Mouse (Mus musculus) intestine, embryonic 16.5 days (tissue): ENCODE measurements around the gene Rassf8. TPM values are rescaled to one million over a fixed set of nuclear protein-coding genes. Genes with fewer than 3 reads are reported as not detected.
A peak's percentile ranks its signal among the peaks of the same experiment; 100 is the strongest.

ENCODE experiments used
- ATAC-seq: fragments of 200-750 bp; cut with Nextera tagmentation; 2 replicates; pipeline ENCODE4 v1.8.0; 2017; ENCODE audit warnings: moderate TSS enrichment, moderate library complexity
- H3K27ac ChIP-seq: fragments of 300-500 bp; sonication (generic); 2 replicates; pipeline ENCODE4 v1.5.1; 2014; ENCODE audit warnings: mild to moderate bottlenecking, low read length
- H3K27me3 ChIP-seq: fragments of 300-500 bp; sonication (generic); replicated peaks from 2 replicates; pipeline ENCODE4 v1.6.1; 2014; ENCODE audit warnings: low read length, control low read depth, mixed read lengths; ENCODE audit not compliant: control insufficient read depth, insufficient read depth
- H3K36me3 ChIP-seq: fragments of 300-500 bp; sonication (generic); 2 replicates; pipeline ENCODE4 v1.6.1; 2014; ENCODE audit warnings: low read length, control low read depth; ENCODE audit not compliant: control insufficient read depth, insufficient read depth
- H3K4me1 ChIP-seq: fragments of 300-500 bp; sonication (generic); 2 replicates; pipeline ENCODE4 v1.6.1; 2014; ENCODE audit warnings: low read length, control low read depth, mixed read lengths; ENCODE audit not compliant: control insufficient read depth, insufficient read depth
- H3K4me2 ChIP-seq: fragments of 300-500 bp; sonication (generic); 2 replicates; pipeline ENCODE4 v1.6.1; 2014; ENCODE audit warnings: low read depth, low read length, control low read depth
- H3K4me3 ChIP-seq: fragments of 300-500 bp; sonication (generic); 2 replicates; pipeline ENCODE4 v1.5.1; 2014; ENCODE audit warnings: mild to moderate bottlenecking, low read length
- H3K9ac ChIP-seq: fragments of 300-500 bp; sonication (generic); 2 replicates; pipeline ENCODE4 v1.6.1; 2014; ENCODE audit warnings: low read depth, low read length
- H3K9me3 ChIP-seq: fragments of 300-500 bp; sonication (generic); 2 replicates; pipeline ENCODE4 v1.6.1; 2016; ENCODE audit warnings: low read length, control low read depth; ENCODE audit not compliant: control insufficient read depth
- WGBS: fragments of 180-500 bp; shearing (Covaris S2); extraction: QIAGEN DNeasy Blood & Tissue Kit; methylation state at CpG from one replicate; pipeline ENCODE4 v1.1.7; 2014; 5-methylcytosine and 5-hydroxymethylcytosine counted together
- polyA plus RNA-seq: library from polyadenylated mRNA; unstranded; fragments of >200 nt; fragmentation: Nextera tagmentation; extraction: Ambion mirVana; gene quantifications from 2 replicates; pipeline ENCODE4 v1.2.1, GENCODE M21; 2015

Gene Rassf8
- polyA plus RNA-seq, 1 experiment from 2014 or later, result 3.1 TPM

GRCm38 (mm10) chr6:145723131-145723863 lies 23.3 kb upstream of the Rassf8 start:
- Histone ChIP-seq H3K4me1 (no peaks in the 10 kb centered on the region), H3K9me3 (no peaks in the 10 kb centered on the region; the same call in 1 of the 2 replicates), H3K27ac (no peak overlapping the region), H3K4me2 (no peak overlapping the region), H3K9ac (no peak overlapping the region), H3K27me3 (no peaks in the 10 kb centered on the region), H3K36me3 (no peaks in the 10 kb centered on the region), H3K4me3 (no peak overlapping the region)
- no peak for ATAC-seq
- 82% methylated on average over 13 of the region's 13 CpGs for WGBS

GRCm38 (mm10) chr6:145725849-145726248 lies 20.7 kb upstream of the Rassf8 start:
- ATAC-seq, result peak; percentile 71
- H3K27me3 ChIP-seq, result no peaks in the 10 kb centered on the region
- no peak overlapping the region for H3K27ac ChIP-seq
- no peak overlapping the region for H3K4me2 ChIP-seq
- no peaks in the 10 kb centered on the region for H3K36me3 ChIP-seq
- H3K4me3 ChIP-seq, result no peak overlapping the region
- no peaks in the 10 kb centered on the region for H3K4me1 ChIP-seq
- no peaks in the 10 kb centered on the region for H3K9me3 ChIP-seq
- H3K9ac ChIP-seq, result no peak overlapping the region
- 66% methylated on average over 10 of the region's 10 CpGs for WGBS

GRCm38 (mm10) chr6:145726986-145727385 lies 19.6 kb upstream of the Rassf8 start:
- Histone ChIP-seq H3K27me3 (no peaks in the 10 kb centered on the region), H3K27ac (no peak overlapping the region), H3K4me3 (no peak overlapping the region), H3K9me3 (no peaks in the 10 kb centered on the region), H3K4me1 (no peaks in the 10 kb centered on the region), H3K4me2 (no peak overlapping the region), H3K36me3 (no peaks in the 10 kb centered on the region), H3K9ac (no peak overlapping the region)
- WGBS, result 49% methylated on average over 5 of the region's 5 CpGs
- ATAC-seq, result no peak

GRCm38 (mm10) chr6:145732868-145733267 lies 13.7 kb upstream of the Rassf8 start:
- Histone ChIP-seq H3K4me3 (no peak overlapping the region), H3K9ac (no peak overlapping the region), H3K4me1 (no peaks in the 10 kb centered on the region), H3K9me3 (no peaks in the 10 kb centered on the region), H3K27ac (no peak overlapping the region), H3K27me3 (no peaks in the 10 kb centered on the region), H3K4me2 (no peak overlapping the region), H3K36me3 (no peaks in the 10 kb centered on the region)
- no peak for ATAC-seq
- 77% methylated on average over 5 of the region's 5 CpGs for WGBS

- WGBS, result 71% methylated on average over 4 of the region's 4 CpGs
- ATAC-seq, result no peak
- Histone ChIP-seq H3K9ac (no peak overlapping the region), H3K4me3 (no peak overlapping the region), H3K9me3 (no peaks in the 10 kb centered on the region), H3K27ac (no peak overlapping the region), H3K4me1 (no peaks in the 10 kb centered on the region), H3K4me2 (no peak overlapping the region), H3K36me3 (no peaks in the 10 kb centered on the region), H3K27me3 (no peaks in the 10 kb centered on the region)
Observed at GRCm38 (mm10) chr6:145733276-145733675, 13.3 kb upstream of the Rassf8 start.

- Histone ChIP-seq H3K4me2 (no peak overlapping the region), H3K27ac (no peak overlapping the region), H3K4me3 (no peak overlapping the region), H3K27me3 (no peaks in the 10 kb centered on the region), H3K4me1 (no peaks in the 10 kb centered on the region), H3K9ac (no peak overlapping the region), H3K36me3 (no peaks in the 10 kb centered on the region), H3K9me3 (no peaks in the 10 kb centered on the region)
- 73% methylated on average over 5 of the region's 5 CpGs for WGBS
- ATAC-seq, result no peak
Observed at GRCm38 (mm10) chr6:145733911-145734310, 12.6 kb upstream of the Rassf8 start.

- Histone ChIP-seq H3K27me3 (no peaks in the 10 kb centered on the region), H3K9me3 (no peaks in the 10 kb centered on the region), H3K4me1 (no peaks in the 10 kb centered on the region), H3K36me3 (no peaks in the 10 kb centered on the region), H3K4me2 (no peak overlapping the region), H3K9ac (no peak overlapping the region), H3K4me3 (no peak overlapping the region), H3K27ac (no peak overlapping the region)
- WGBS, result 58% methylated on average over 2 of the region's 2 CpGs
- ATAC-seq, result no peak
Observed at GRCm38 (mm10) chr6:145736099-145736498, 10.4 kb upstream of the Rassf8 start.

- Histone ChIP-seq H3K4me3 (no peak overlapping the region), H3K27ac (no peak overlapping the region), H3K9ac (no peak overlapping the region), H3K27me3 (no peaks in the 10 kb centered on the region), H3K4me1 (no peaks in the 10 kb centered on the region), H3K36me3 (no peaks in the 10 kb centered on the region), H3K9me3 (no peaks in the 10 kb centered on the region), H3K4me2 (no peak overlapping the region)
- no peak for ATAC-seq
- WGBS, result 69% methylated on average over 6 of the region's 6 CpGs
Observed at GRCm38 (mm10) chr6:145739231-145739630, 7.3 kb upstream of the Rassf8 start.

- no peaks in the 10 kb centered on the region for H3K27me3 ChIP-seq
- no peaks in the 10 kb centered on the region for H3K36me3 ChIP-seq
- no peak overlapping the region for H3K9ac ChIP-seq
- H3K4me3 ChIP-seq, result no peak overlapping the region
- ATAC-seq, result no peak
- H3K4me2 ChIP-seq, result no peak overlapping the region
- H3K27ac ChIP-seq, result no peak overlapping the region
- no peaks in the 10 kb centered on the region for H3K9me3 ChIP-seq
- WGBS, result 72% methylated on average over 3 of the region's 3 CpGs
- H3K4me1 ChIP-seq, result no peaks in the 10 kb centered on the region
Observed at GRCm38 (mm10) chr6:145740011-145740410, 6.5 kb upstream of the Rassf8 start.

- no peak overlapping the region for H3K4me3 ChIP-seq
- 50% methylated on average over 3 of the region's 3 CpGs for WGBS
- H3K27me3 ChIP-seq, result no peaks in the 10 kb centered on the region
- H3K9me3 ChIP-seq, result no peaks in the 10 kb centered on the region
- H3K4me2 ChIP-seq, result no peak overlapping the region
- ATAC-seq, result no peak
- no peak overlapping the region for H3K9ac ChIP-seq
- no peak overlapping the region for H3K27ac ChIP-seq
- H3K36me3 ChIP-seq, result no peaks in the 10 kb centered on the region
- peaks cover 7% of the 10 kb centered on the region for H3K4me1 ChIP-seq
Observed at GRCm38 (mm10) chr6:145745291-145745690, 1.3 kb upstream of the Rassf8 start.
